Mouse (Mus musculus): ENCODE results near the gene St3gal6. TPM values are rescaled to one million over a fixed set of nuclear protein-coding genes. Genes with fewer than 3 reads are reported as not detected.

Gene St3gal6
- polyA plus RNA-seq, 1 experiment from 2014 or later: 17.7 TPM

- ATAC-seq: no peak
- H3K4me1 ChIP-seq (ENCODE audit: control insufficient read depth, insufficient read depth, low read depth, low read length): peaks cover 3% of the 10 kb centered on the region
- H3K4me2 ChIP-seq (ENCODE audit: low read length): no peak overlapping the region
- no peak overlapping the region for H3K27ac ChIP-seq (ENCODE audit: low read depth, low read length)
- H3K9ac ChIP-seq (ENCODE audit: low read depth, low read length): no peak overlapping the region
- no peaks in the 10 kb centered on the region for H3K9me3 ChIP-seq (ENCODE audit: control insufficient read depth, low read length)
- no peaks in the 10 kb centered on the region for H3K27me3 ChIP-seq (replicated peaks; ENCODE audit: control insufficient read depth, insufficient read depth, low read length)
- 92% methylated on average over 9 of the region's 9 CpGs for WGBS
- no peaks in the 10 kb centered on the region for H3K36me3 ChIP-seq (ENCODE audit: control insufficient read depth, insufficient read depth, low read length)
- H3K4me3 ChIP-seq (ENCODE audit: low read length): no peak overlapping the region
Measured at GRCm38 (mm10) chr16:58514565-58514964, 9.5 kb downstream of the St3gal6 start.

- no peak overlapping the region for H3K9ac ChIP-seq (ENCODE audit: low read depth, low read length)
- H3K27me3 ChIP-seq (replicated peaks; ENCODE audit: control insufficient read depth, insufficient read depth, low read length): no peaks in the 10 kb centered on the region
- 39% methylated on average over 6 of the region's 6 CpGs for WGBS
- no peaks in the 10 kb centered on the region for H3K9me3 ChIP-seq (ENCODE audit: control insufficient read depth, low read length)
- no peak overlapping the region for H3K4me3 ChIP-seq (ENCODE audit: low read length)
- H3K4me1 ChIP-seq (ENCODE audit: control insufficient read depth, insufficient read depth, low read depth, low read length): peaks cover 3% of the 10 kb centered on the region
- H3K36me3 ChIP-seq (ENCODE audit: control insufficient read depth, insufficient read depth, low read length): no peaks in the 10 kb centered on the region
- ATAC-seq: peak; percentile 43; the same call in 1 of the 2 replicates
- peak overlapping the region; percentile 30; the same call in 1 of the 2 replicates for H3K27ac ChIP-seq (ENCODE audit: low read depth, low read length)
- no peak overlapping the region for H3K4me2 ChIP-seq (ENCODE audit: low read length)
Measured at GRCm38 (mm10) chr16:58513755-58514154, 10.3 kb downstream of the St3gal6 start.

- no peak overlapping the region for H3K4me2 ChIP-seq (ENCODE audit: low read length)
- no peaks in the 10 kb centered on the region for H3K27me3 ChIP-seq (replicated peaks; ENCODE audit: control insufficient read depth, insufficient read depth, low read length)
- no peak overlapping the region for H3K9ac ChIP-seq (ENCODE audit: low read depth, low read length)
- peak; percentile 81 for ATAC-seq
- H3K9me3 ChIP-seq (ENCODE audit: control insufficient read depth, low read length): no peaks in the 10 kb centered on the region
- H3K4me1 ChIP-seq (ENCODE audit: control insufficient read depth, insufficient read depth, low read depth, low read length): peaks cover 3% of the 10 kb centered on the region
- no peaks in the 10 kb centered on the region for H3K36me3 ChIP-seq (ENCODE audit: control insufficient read depth, insufficient read depth, low read length)
- WGBS: 20% methylated on average over 3 of the region's 3 CpGs
- H3K4me3 ChIP-seq (ENCODE audit: low read length): no peak overlapping the region
- no peak overlapping the region for H3K27ac ChIP-seq (ENCODE audit: low read depth, low read length)
Measured at GRCm38 (mm10) chr16:58512887-58513286, 11.2 kb downstream of the St3gal6 start.

GRCm38 (mm10) chr16:58512181-58512761 lies 11.8 kb downstream of the St3gal6 start:
- no peak overlapping the region; the same call in 1 of the 2 replicates for H3K9ac ChIP-seq (ENCODE audit: low read depth, low read length)
- H3K27ac ChIP-seq (ENCODE audit: low read depth, low read length): peak overlapping the region; percentile 51; the same call in 1 of the 2 replicates
- peaks cover 3% of the 10 kb centered on the region for H3K4me1 ChIP-seq (ENCODE audit: control insufficient read depth, insufficient read depth, low read depth, low read length)
- no peaks in the 10 kb centered on the region for H3K9me3 ChIP-seq (ENCODE audit: control insufficient read depth, low read length)
- no peak overlapping the region for H3K4me3 ChIP-seq (ENCODE audit: low read length)
- 21% methylated on average over 9 of the region's 9 CpGs for WGBS
- H3K36me3 ChIP-seq (ENCODE audit: control insufficient read depth, insufficient read depth, low read length): no peaks in the 10 kb centered on the region
- H3K4me2 ChIP-seq (ENCODE audit: low read length): peak overlapping the region; percentile 23; the same call in 1 of the 2 replicates
- no peaks in the 10 kb centered on the region for H3K27me3 ChIP-seq (replicated peaks; ENCODE audit: control insufficient read depth, insufficient read depth, low read length)
- peak; percentile 50; the same call in 1 of the 2 replicates for ATAC-seq

- Histone ChIP-seq H3K9me3 (ENCODE audit: control insufficient read depth, low read length) (no peaks in the 10 kb centered on the region), H3K27me3 (replicated peaks; ENCODE audit: control insufficient read depth, insufficient read depth, low read length) (no peaks in the 10 kb centered on the region), H3K27ac (ENCODE audit: low read depth, low read length) (no peak overlapping the region), H3K4me2 (ENCODE audit: low read length) (no peak overlapping the region), H3K4me1 (ENCODE audit: control insufficient read depth, insufficient read depth, low read depth, low read length) (no peaks in the 10 kb centered on the region), H3K36me3 (ENCODE audit: control insufficient read depth, insufficient read depth, low read length) (no peaks in the 10 kb centered on the region), H3K4me3 (ENCODE audit: low read length) (no peak overlapping the region), H3K9ac (ENCODE audit: low read depth, low read length) (no peak overlapping the region)
- no peak for ATAC-seq
Measured at GRCm38 (mm10) chr16:58504945-58505344, 19.1 kb downstream of the St3gal6 start.

GRCm38 (mm10) chr16:58502566-58502965 lies 21.5 kb downstream of the St3gal6 start:
- 70% methylated on average over 6 of the region's 6 CpGs for WGBS
- Histone ChIP-seq H3K27ac (ENCODE audit: low read depth, low read length) (no peak overlapping the region), H3K4me1 (ENCODE audit: control insufficient read depth, insufficient read depth, low read depth, low read length) (no peaks in the 10 kb centered on the region), H3K36me3 (ENCODE audit: control insufficient read depth, insufficient read depth, low read length) (no peaks in the 10 kb centered on the region), H3K4me2 (ENCODE audit: low read length) (no peak overlapping the region), H3K4me3 (ENCODE audit: low read length) (no peak overlapping the region), H3K27me3 (replicated peaks; ENCODE audit: control insufficient read depth, insufficient read depth, low read length) (no peaks in the 10 kb centered on the region), H3K9me3 (ENCODE audit: control insufficient read depth, low read length) (no peaks in the 10 kb centered on the region), H3K9ac (ENCODE audit: low read depth, low read length) (no peak overlapping the region)
- no peak for ATAC-seq

GRCm38 (mm10) chr16:58501760-58502301 lies 22.2 kb downstream of the St3gal6 start:
- 50% methylated on average over 6 of the region's 6 CpGs for WGBS
- Histone ChIP-seq H3K4me1 (ENCODE audit: control insufficient read depth, insufficient read depth, low read depth, low read length) (no peaks in the 10 kb centered on the region), H3K9ac (ENCODE audit: low read depth, low read length) (no peak overlapping the region), H3K4me3 (ENCODE audit: low read length) (no peak overlapping the region), H3K36me3 (ENCODE audit: control insufficient read depth, insufficient read depth, low read length) (no peaks in the 10 kb centered on the region), H3K27me3 (replicated peaks; ENCODE audit: control insufficient read depth, insufficient read depth, low read length) (no peaks in the 10 kb centered on the region), H3K27ac (ENCODE audit: low read depth, low read length) (no peak overlapping the region), H3K4me2 (ENCODE audit: low read length) (no peak overlapping the region), H3K9me3 (ENCODE audit: control insufficient read depth, low read length) (no peaks in the 10 kb centered on the region)
- ATAC-seq: no peak

- no peaks in the 10 kb centered on the region for H3K36me3 ChIP-seq (ENCODE audit: control insufficient read depth, insufficient read depth, low read length)
- H3K4me2 ChIP-seq (ENCODE audit: low read length): no peak overlapping the region
- 74% methylated on average over 5 of the region's 5 CpGs for WGBS
- H3K9me3 ChIP-seq (ENCODE audit: control insufficient read depth, low read length): no peaks in the 10 kb centered on the region
- ATAC-seq: 0 out of 2 replicates have a peak, but pooled peaks have one; percentile 5
- H3K27me3 ChIP-seq (replicated peaks; ENCODE audit: control insufficient read depth, insufficient read depth, low read length): no peaks in the 10 kb centered on the region
- H3K27ac ChIP-seq (ENCODE audit: low read depth, low read length): peak overlapping the region; percentile 64
- H3K4me3 ChIP-seq (ENCODE audit: low read length): no peak overlapping the region
- no peaks in the 10 kb centered on the region for H3K4me1 ChIP-seq (ENCODE audit: control insufficient read depth, insufficient read depth, low read depth, low read length)
- no peak overlapping the region for H3K9ac ChIP-seq (ENCODE audit: low read depth, low read length)
Measured at GRCm38 (mm10) chr16:58499650-58500049, 24.4 kb downstream of the St3gal6 start.

- ATAC-seq: peak; percentile 77
- no peaks in the 10 kb centered on the region for H3K27me3 ChIP-seq (replicated peaks; ENCODE audit: control insufficient read depth, insufficient read depth, low read length)
- 51% methylated on average over 1 of the region's 1 CpGs for WGBS
- H3K4me2 ChIP-seq (ENCODE audit: low read length): no peak overlapping the region
- no peak overlapping the region for H3K9ac ChIP-seq (ENCODE audit: low read depth, low read length)
- no peaks in the 10 kb centered on the region for H3K36me3 ChIP-seq (ENCODE audit: control insufficient read depth, insufficient read depth, low read length)
- H3K4me3 ChIP-seq (ENCODE audit: low read length): no peak overlapping the region
- H3K4me1 ChIP-seq (ENCODE audit: control insufficient read depth, insufficient read depth, low read depth, low read length): no peaks in the 10 kb centered on the region
- H3K27ac ChIP-seq (ENCODE audit: low read depth, low read length): peak overlapping the region; percentile 64
- H3K9me3 ChIP-seq (ENCODE audit: control insufficient read depth, low read length): no peaks in the 10 kb centered on the region
Measured at GRCm38 (mm10) chr16:58499172-58499584, 24.9 kb downstream of the St3gal6 start.

Measured in hindbrain, embryonic 16.5 days (tissue).